Mouse (Mus musculus): ENCODE measurements at regions not wholly inside any gene's neighbourhood (a gene's known extent, or its start where the extent isn't known, plus 50 kb on each side); places are given as distances from the start of the nearest gene placed in this dataset.

DNA sequence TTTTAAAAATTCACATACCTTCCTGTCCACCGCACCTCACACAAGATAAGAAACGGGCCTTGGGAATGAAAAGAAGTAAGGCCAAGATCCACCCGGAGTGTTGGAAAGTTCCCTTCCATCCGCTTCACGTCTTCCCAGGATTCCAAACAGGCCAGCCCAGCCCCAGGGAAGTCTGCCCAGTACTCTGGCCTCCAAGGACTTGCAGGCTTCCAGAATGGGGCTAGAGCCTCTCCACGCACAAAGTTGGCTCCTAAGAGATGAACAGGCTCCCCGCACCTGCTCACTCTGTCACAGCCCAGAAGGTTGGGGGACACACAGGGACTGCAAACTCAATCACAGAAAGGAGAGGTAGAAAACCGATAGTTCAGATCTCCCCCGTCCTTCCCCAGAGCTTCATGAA is 88.4 kb upstream of the Armc2 start:
- TF ChIP-seq CTCF (IDR thresholded peaks at IDR 0.05; ENCODE audit: low read depth) (no peak), EP300 (optimal IDR thresholded peaks at IDR 0.05) (no peak)

Measured in stomach, postnatal 0 days (tissue).